Mouse (Mus musculus) heart, postnatal 0 days (tissue): ENCODE measurements around the gene Gm45140.

Source experiments
- CTCF ChIP-seq: IDR thresholded peaks from 2 replicates; pipeline ENCODE4 v1.5.1; 2016; ENCODE audit warnings: antibody characterized with exemption, control low read depth, low read depth
- EP300 ChIP-seq: IDR thresholded peaks from 2 replicates; pipeline ENCODE4 v1.6.1; 2016; ENCODE audit warnings: antibody characterized with exemption, low read depth

DNA sequence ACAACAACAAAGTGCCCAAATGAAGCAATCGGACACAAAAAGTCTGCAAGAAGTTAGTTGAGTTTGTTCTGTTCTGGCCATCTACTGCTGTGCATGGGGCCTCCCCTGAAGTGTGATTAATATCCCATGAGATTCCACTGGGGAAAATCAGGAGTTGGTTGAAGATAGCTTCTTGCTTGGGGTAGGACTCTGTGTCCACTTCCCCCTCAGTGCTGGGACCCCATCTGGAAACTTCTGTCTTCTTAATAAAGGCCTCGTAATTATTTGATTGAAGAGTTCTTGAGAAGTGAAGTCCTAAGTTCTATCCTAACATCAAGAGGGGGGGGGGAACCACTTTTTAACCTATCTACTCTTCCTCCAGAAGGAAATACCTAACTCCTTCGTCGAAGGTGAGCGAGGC lies 73.4 kb downstream of the Gm45140 start:
- TF ChIP-seq CTCF (no peak), EP300 (no peak)
